Mouse (Mus musculus) lung, postnatal 0 days (tissue): ENCODE data around the gene Igf2r. TPM values are rescaled to one million over a fixed set of nuclear protein-coding genes. Genes with fewer than 3 reads are reported as not detected.
A peak's percentile ranks its signal among the peaks of the same experiment; 100 is the strongest.

Experiments
- ATAC-seq: fragments of 200-750 bp; cut with Nextera tagmentation; 2 replicates; pipeline ENCODE4 v1.8.0; 2017; ENCODE audit warnings: moderate library complexity
- DNase-seq: peaks from one replicate; pipeline ENCODE4 v3.0.0-alpha.2; 2016; ENCODE audit warnings: low spot score
- H3K27ac ChIP-seq: fragments of 300-500 bp; sonication (generic); 2 replicates; pipeline ENCODE4 v1.5.1; 2014; ENCODE audit warnings: antibody characterized with exemption, mild to moderate bottlenecking, low read length, mixed read lengths
- H3K27me3 ChIP-seq: fragments of 300-500 bp; sonication (generic); replicated peaks from 2 replicates; pipeline ENCODE4 v1.6.1; 2014; ENCODE audit warnings: low read length, mixed read lengths; ENCODE audit not compliant: insufficient read depth
- H3K36me3 ChIP-seq: fragments of 300-500 bp; sonication (generic); 2 replicates; pipeline ENCODE4 v1.6.1; 2014; ENCODE audit warnings: low read length, mixed read lengths; ENCODE audit not compliant: insufficient read depth
- H3K4me1 ChIP-seq: fragments of 300-500 bp; sonication (generic); 2 replicates; pipeline ENCODE4 v1.6.1; 2014; ENCODE audit warnings: antibody characterized with exemption, low read depth, low read length, mixed read lengths; ENCODE audit not compliant: insufficient read depth
- H3K4me2 ChIP-seq: fragments of 300-500 bp; sonication (generic); replicated peaks from 2 replicates; pipeline ENCODE4 v1.6.1; 2014; ENCODE audit warnings: low read depth, mild to moderate bottlenecking, low read length, moderate library complexity, mixed read lengths
- H3K4me3 ChIP-seq: fragments of 300-500 bp; sonication (generic); 2 replicates; pipeline ENCODE4 v1.5.1; 2014; ENCODE audit warnings: low read depth, low read length
- H3K9ac ChIP-seq: fragments of 300-500 bp; sonication (generic); replicated peaks from 2 replicates; pipeline ENCODE4 v1.6.1; 2014; ENCODE audit warnings: low read depth, mild to moderate bottlenecking
- H3K9me3 ChIP-seq: fragments of 300-500 bp; sonication (generic); 2 replicates; pipeline ENCODE4 v1.6.1; 2016; ENCODE audit warnings: low read length, mixed read lengths
- CTCF ChIP-seq: IDR thresholded peaks from 2 replicates; pipeline ENCODE4 v1.5.1; 2016; ENCODE audit warnings: antibody characterized with exemption, mild to moderate bottlenecking
- EP300 ChIP-seq: IDR thresholded peaks from 2 replicates; pipeline ENCODE4 v1.6.1; 2016; ENCODE audit warnings: antibody characterized with exemption, mild to moderate bottlenecking, control low read depth
- whole genome bisulfite sequencing: fragments of 180-500 bp; shearing (Covaris S2); extraction: QIAGEN DNeasy Blood & Tissue Kit; methylation state at CpG from one replicate; pipeline ENCODE4 v1.1.7; 2014; 5-methylcytosine and 5-hydroxymethylcytosine counted together
- polyA plus RNA-seq: library from polyadenylated mRNA; unstranded; fragments of >200 nt; fragmentation: Nextera tagmentation; extraction: Ambion mirVana; gene quantifications from 2 replicates; pipeline ENCODE4 v1.2.1, GENCODE M21; 2015

Igf2r gene
- polyA plus RNA-seq, 1 experiment from 2014 or later: 26.7 TPM

DNA sequence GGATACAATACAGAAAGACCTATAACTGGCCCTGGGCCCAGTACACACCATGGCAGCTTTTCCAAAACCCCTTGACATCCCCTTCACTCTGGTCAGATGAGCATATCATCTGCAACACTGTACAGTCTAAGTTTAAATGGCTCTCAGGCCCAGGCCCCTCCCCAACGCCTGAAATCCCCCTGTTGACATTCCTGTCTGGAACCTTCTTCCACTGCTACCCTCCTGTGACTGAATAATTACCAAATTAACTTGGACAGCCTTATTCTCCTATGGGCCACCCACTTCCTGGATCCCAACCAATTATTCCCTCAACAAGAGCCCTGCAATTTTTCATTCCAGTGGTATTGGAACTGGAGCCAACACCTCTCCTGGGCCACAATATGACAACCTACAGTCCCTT, 25.4 kb downstream of the Igf2r start:
- Histone ChIP-seq H3K9ac (no peak overlapping the region), H3K4me2 (no peak overlapping the region), H3K4me3 (no peak overlapping the region), H3K4me1 (peaks cover 16% of the 10 kb centered on the region; the same call in 1 of the 2 replicates), H3K9me3 (peaks cover 11% of the 10 kb centered on the region; the same call in 1 of the 2 replicates), H3K27me3 (no peaks in the 10 kb centered on the region), H3K36me3 (peaks cover 14% of the 10 kb centered on the region), H3K27ac (no peak overlapping the region)
- 53% methylated on average over 1 of the region's 1 CpGs for WGBS
- no peak for TF ChIP-seq EP300
- no peak for TF ChIP-seq CTCF
- no peak for ATAC-seq
- no peak for DNase-seq

DNA sequence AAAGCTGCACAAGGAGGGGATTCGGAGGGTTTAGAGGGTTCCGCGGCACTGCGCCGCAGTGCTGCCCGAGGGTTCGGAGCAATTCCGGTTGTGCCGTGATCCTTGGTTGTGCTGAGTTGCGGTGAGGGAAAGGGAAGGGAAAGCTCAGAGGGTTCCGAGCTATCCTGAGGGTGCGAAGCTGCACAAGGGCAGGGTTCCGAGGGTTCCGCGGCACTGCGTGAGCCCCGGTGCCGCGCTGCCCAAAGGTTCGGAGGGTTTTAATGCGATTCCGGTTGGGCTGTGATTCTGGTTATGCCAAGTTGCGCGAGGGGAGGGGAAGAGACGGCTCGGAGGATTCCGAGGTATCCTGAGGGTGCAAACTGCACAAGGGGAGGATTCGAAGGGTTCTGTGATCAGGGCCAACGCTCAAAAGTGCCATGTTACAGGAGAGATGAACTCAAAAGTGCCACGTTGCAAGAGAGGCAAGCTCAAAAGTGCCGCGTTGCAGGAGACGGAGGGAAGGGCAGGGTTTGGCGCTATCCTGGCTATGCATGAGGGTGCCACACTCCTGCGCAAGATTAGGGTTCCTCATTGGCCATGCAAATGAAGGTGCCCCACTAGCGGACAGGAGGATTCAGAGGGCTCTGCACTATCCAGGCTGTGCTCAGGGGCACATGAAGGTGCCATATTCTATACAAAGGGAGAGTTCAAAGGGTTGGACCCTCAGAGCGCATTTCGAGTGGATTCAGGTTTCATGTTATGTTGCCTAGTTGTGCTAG, 27.1 kb downstream of the Igf2r start:
- peaks cover 11% of the 10 kb centered on the region; the same call in 1 of the 2 replicates for H3K9me3 ChIP-seq
- peak overlapping the region; percentile 60 for H3K4me3 ChIP-seq
- DNase-seq (peak; percentile 47), ATAC-seq (no peak)
- H3K27ac ChIP-seq: peak overlapping the region; percentile 81
- 40% methylated on average over 38 of the region's 38 CpGs for WGBS
- no peaks in the 10 kb centered on the region for H3K27me3 ChIP-seq
- H3K4me2 ChIP-seq: peak overlapping the region; percentile 55
- TF ChIP-seq CTCF (peak; percentile 22; the same call in 1 of the 2 replicates), EP300 (no peak)
- H3K9ac ChIP-seq: peak overlapping the region; percentile 52
- peaks cover 13% of the 10 kb centered on the region; the same call in 1 of the 2 replicates for H3K4me1 ChIP-seq
- peaks cover 14% of the 10 kb centered on the region for H3K36me3 ChIP-seq

DNA sequence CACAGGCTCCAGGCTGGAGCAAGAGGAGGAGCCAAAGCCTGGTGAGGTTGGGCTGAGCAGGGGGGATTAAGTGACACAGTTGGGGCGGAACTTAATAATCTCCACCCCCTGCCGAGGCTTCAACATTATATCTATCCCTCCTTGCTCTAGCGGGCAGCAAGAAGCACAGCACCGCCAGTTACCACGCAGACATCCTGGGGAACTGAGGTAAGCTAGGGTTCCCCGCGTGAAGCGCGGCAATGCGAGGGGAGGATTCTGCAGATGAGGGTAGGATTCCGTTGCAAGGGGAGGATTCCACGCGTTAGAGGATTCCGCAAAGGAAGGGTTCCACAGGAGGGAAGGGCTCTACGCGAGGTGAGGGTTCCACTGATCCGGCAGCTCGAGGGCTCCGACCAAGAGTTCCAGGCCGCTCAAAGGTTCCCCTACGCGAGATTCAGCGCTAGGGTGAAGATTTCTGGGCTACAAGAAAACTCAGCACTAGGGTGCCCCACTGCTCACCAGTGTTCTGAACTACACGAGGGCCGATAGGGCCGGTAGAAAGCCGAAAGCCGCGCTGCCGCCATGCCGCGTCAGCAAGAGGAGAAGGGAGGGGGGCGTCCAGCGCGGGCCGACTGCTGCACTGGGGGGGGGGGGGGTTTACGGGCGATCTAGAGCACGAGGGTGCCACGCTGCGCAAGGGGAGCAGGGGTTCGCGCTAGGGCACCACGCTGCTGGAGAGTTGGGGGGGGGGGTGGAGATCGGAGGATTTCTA, 28.1 kb downstream of the Igf2r start:
- WGBS: 53% methylated on average over 27 of the region's 45 CpGs
- TF ChIP-seq EP300 (no peak), CTCF (peak; percentile 27; the same call in 1 of the 2 replicates)
- Histone ChIP-seq H3K27ac (peak overlapping the region; percentile 81), H3K4me3 (peak overlapping the region; percentile 60), H3K9me3 (peaks cover 11% of the 10 kb centered on the region; the same call in 1 of the 2 replicates), H3K9ac (peak overlapping the region; percentile 52), H3K27me3 (no peaks in the 10 kb centered on the region), H3K36me3 (peaks cover 14% of the 10 kb centered on the region), H3K4me1 (peaks cover 13% of the 10 kb centered on the region; the same call in 1 of the 2 replicates), H3K4me2 (peak overlapping the region; percentile 55)
- ATAC-seq: peak; percentile 86
- peak; percentile 94 for DNase-seq

DNA sequence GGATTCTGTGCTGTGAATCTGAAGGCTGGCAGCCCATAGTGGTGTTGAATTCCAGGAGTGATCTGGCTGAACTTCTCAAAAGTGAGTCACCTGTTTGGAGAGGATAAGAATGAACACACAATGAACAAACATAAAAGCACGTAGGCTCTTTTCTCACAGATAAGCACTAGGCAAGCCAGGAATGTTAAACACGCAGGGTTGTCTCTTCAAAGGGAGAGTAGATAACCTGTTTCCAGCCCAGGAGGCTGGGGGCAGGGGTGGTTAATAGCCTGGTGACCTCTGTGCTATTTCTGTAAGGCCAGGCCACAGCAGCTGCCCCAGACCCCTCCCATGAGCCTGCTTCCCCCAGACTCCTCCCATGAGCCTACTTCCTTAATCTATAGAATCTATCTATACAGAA, 29.1 kb downstream of the Igf2r start:
- peak; percentile 65 for ATAC-seq
- Histone ChIP-seq H3K4me3 (no peak overlapping the region), H3K4me2 (no peak overlapping the region), H3K9ac (no peak overlapping the region), H3K36me3 (peaks cover 20% of the 10 kb centered on the region), H3K4me1 (peaks cover 13% of the 10 kb centered on the region; the same call in 1 of the 2 replicates), H3K9me3 (peaks cover 11% of the 10 kb centered on the region; the same call in 1 of the 2 replicates), H3K27ac (peak overlapping the region; percentile 81), H3K27me3 (no peaks in the 10 kb centered on the region)
- peak; percentile 80 for DNase-seq
- WGBS: 30% methylated on average over 2 of the region's 2 CpGs
- TF ChIP-seq EP300: peak; percentile 91
- no peak for TF ChIP-seq CTCF

DNA sequence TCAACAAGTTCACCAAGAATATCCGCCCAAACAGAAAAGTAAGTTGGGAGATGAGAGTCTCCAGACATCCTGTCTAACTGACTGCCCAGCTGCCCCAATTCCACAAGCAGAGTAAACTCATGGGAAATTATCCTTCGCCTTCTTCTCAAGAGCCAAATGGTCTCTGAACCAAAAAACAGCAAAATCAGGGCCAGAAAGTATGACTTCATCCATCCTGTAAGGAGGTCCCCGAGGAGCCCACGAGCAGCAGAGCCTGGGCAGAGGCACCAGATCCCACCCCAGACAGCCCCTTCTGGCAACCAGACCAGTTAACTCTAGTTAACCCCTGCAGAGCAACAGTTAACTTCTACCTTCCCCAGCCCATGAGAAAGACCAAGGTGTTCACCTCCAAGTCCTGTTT, 29.9 kb downstream of the Igf2r start:
- Histone ChIP-seq H3K27me3 (no peaks in the 10 kb centered on the region), H3K4me3 (no peak overlapping the region), H3K27ac (peak overlapping the region; percentile 81), H3K9me3 (peaks cover 11% of the 10 kb centered on the region; the same call in 1 of the 2 replicates), H3K4me1 (peaks cover 13% of the 10 kb centered on the region; the same call in 1 of the 2 replicates), H3K4me2 (no peak overlapping the region), H3K9ac (no peak overlapping the region), H3K36me3 (peaks cover 20% of the 10 kb centered on the region)
- WGBS: 37% methylated on average over 4 of the region's 4 CpGs
- DNase-seq: no peak
- TF ChIP-seq EP300 (no peak), CTCF (no peak)
- no peak for ATAC-seq

DNA sequence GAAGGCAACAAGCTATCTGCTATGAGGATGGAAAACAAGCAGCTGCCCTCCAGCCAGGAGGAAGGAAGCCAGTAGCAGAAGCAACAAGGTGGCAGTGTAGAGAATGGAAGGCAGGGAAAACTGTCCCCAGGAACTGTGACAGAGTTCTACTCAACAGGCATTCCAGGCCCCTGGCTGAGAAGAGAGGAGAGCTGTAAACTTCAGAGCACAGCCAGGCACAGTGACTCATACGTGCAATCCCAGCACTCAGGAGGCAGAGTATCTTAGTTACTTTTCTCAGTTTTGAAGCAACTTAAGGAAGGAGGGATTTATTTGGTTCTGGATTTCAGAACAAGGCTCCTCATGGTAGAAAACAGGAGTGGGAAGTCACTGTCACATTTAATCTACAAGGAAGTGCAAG, 31.5 kb downstream of the Igf2r start:
- Histone ChIP-seq H3K4me3 (no peak overlapping the region), H3K9ac (no peak overlapping the region), H3K4me1 (peaks cover 5% of the 10 kb centered on the region), H3K36me3 (peaks cover 14% of the 10 kb centered on the region), H3K4me2 (no peak overlapping the region), H3K9me3 (0 out of 2 replicates have a peak, but pooled peaks cover 8% of the 10 kb centered on the region), H3K27ac (peak overlapping the region; percentile 73), H3K27me3 (no peaks in the 10 kb centered on the region)
- ATAC-seq (peak; percentile 42), DNase-seq (peak; percentile 75)
- TF ChIP-seq CTCF (peak; percentile 36), EP300 (no peak; the same call in 1 of the 2 replicates)
- WGBS: 17% methylated on average over 1 of the region's 1 CpGs
